23 mouse cellular contexts compared by ENCODE assay signal in genomic region chr12:91948602-91949167, GRCm38 (mm10).
A peak's percentile ranks its signal among the peaks of the same experiment; 100 is the strongest.
DNase-seq lines count a peak whose midpoint lies in the region; ATAC-seq and TF ChIP-seq lines count a peak whose summit lies in the region.
"Had no signal": no experiment of that assay in that cellular context is flagged by ENCODE, and none has a peak within 500 bp of the region (broad histone marks: within the 10 kb centered on the region; RNA-seq: fewer than 3 reads in every experiment).

No protein-coding gene starts in this region.

- no peak for TF ChIP-seq CTCF in lung, postnatal 0 days (IDR thresholded peaks at IDR 0.05)

- H3K9me3 ChIP-seq in kidney, embryonic 16.5 days (ENCODE audit: low read length) = no peaks in the 10 kb centered on the region
- H3K9me3 ChIP-seq in lung, postnatal 0 days (ENCODE audit: low read length) = no peaks in the 10 kb centered on the region
- H3K9me3 ChIP-seq: embryonic facial prominence, embryonic 10.5 days; forebrain, embryonic 13.5 days; heart, embryonic 10.5 days; intestine, embryonic 15.5 days; liver, embryonic 15.5 days; midbrain, embryonic 12.5 days had no signal

- H3K27ac ChIP-seq in kidney, embryonic 16.5 days (ENCODE audit: low read length) = 0 out of 2 replicates have a peak overlapping the region, but pooled peaks have one; percentile 16
- peak overlapping the region; percentile 66 for H3K27ac ChIP-seq in lung, postnatal 0 days (ENCODE audit: low read length)
- H3K27ac ChIP-seq: embryonic facial prominence, embryonic 10.5 days; forebrain, embryonic 13.5 days; heart, embryonic 10.5 days; intestine, embryonic 15.5 days; liver, embryonic 15.5 days; midbrain, embryonic 12.5 days; stomach, postnatal 0 days had no signal

- 29% methylated on average over 8 of the region's 8 CpGs for WGBS in kidney, embryonic 16.5 days
- 19% methylated on average over 8 of the region's 8 CpGs for WGBS in lung, postnatal 0 days

- no peak overlapping the region for H3K4me2 ChIP-seq in kidney, embryonic 16.5 days (replicated peaks; ENCODE audit: low read depth, low read length)
- H3K4me2 ChIP-seq in lung, postnatal 0 days (replicated peaks; ENCODE audit: low read depth, low read length) = no peak overlapping the region
- H3K4me2 ChIP-seq: forebrain, embryonic 13.5 days; intestine, embryonic 15.5 days; liver, embryonic 15.5 days; midbrain, embryonic 12.5 days had no signal

- TF ChIP-seq EP300 in lung, postnatal 0 days (IDR thresholded peaks at IDR 0.05) = peak; percentile 96

- no peak overlapping the region for H3K9ac ChIP-seq in kidney, embryonic 16.5 days (replicated peaks; ENCODE audit: low read length)
- H3K9ac ChIP-seq in lung, postnatal 0 days (replicated peaks; ENCODE audit: low read depth) = no peak overlapping the region
- H3K9ac ChIP-seq: forebrain, embryonic 13.5 days; intestine, embryonic 15.5 days; liver, embryonic 15.5 days; midbrain, embryonic 12.5 days had no signal

- ATAC-seq in kidney, embryonic 16.5 days (ENCODE audit: low FRiP score, low TSS enrichment) = peak; percentile 86
- peak; percentile 93 for ATAC-seq in lung, postnatal 0 days
- no peak for ATAC-seq in erythroid progenitor cell, adult 5-6 weeks (replicated peaks; ENCODE audit: low FRiP score, poor library complexity, severe bottlenecking)
- ATAC-seq: forebrain, embryonic 13.5 days; hindbrain, embryonic 16.5 days; intestine, embryonic 15.5 days had no signal

- no peaks in the 10 kb centered on the region for H3K36me3 ChIP-seq in kidney, embryonic 16.5 days (ENCODE audit: insufficient read depth, low read length)
- H3K36me3 ChIP-seq in lung, postnatal 0 days (ENCODE audit: insufficient read depth, low read length) = no peaks in the 10 kb centered on the region
- H3K36me3 ChIP-seq: embryonic facial prominence, embryonic 10.5 days; heart, embryonic 10.5 days; intestine, embryonic 15.5 days; liver, embryonic 15.5 days; midbrain, embryonic 12.5 days had no signal

- no peak for DNase-seq in kidney, postnatal 36 days
- peak; percentile 33 for DNase-seq in embryo, embryonic 10.5 days (ENCODE audit: low spot score)
- peak; percentile 66 for DNase-seq in forelimb bud, embryonic 11.5 days (ENCODE audit: low read depth, low spot score)
- DNase-seq in lung, postnatal 0 days (ENCODE audit: low spot score) = peak; percentile 92
- DNase-seq in B cell, adult 2 months = no peak
- DNase-seq: adrenal gland, adult 2 months; cerebellum, adult 2 months; cerebellum, postnatal 25 days; kidney, postnatal 25 days; layer of hippocampus, postnatal 36 days; liver; thymus, adult 2 months; thymus, postnatal 4 days had no signal

- H3K4me3 ChIP-seq in kidney, embryonic 16.5 days (ENCODE audit: low read length) = no peak overlapping the region
- no peak overlapping the region for H3K4me3 ChIP-seq in lung, postnatal 0 days (ENCODE audit: low read depth, low read length)
- H3K4me3 ChIP-seq: embryonic facial prominence, embryonic 10.5 days; forebrain, embryonic 13.5 days; heart, embryonic 10.5 days; intestine, embryonic 15.5 days; liver, embryonic 15.5 days; midbrain, embryonic 12.5 days had no signal

- H3K27me3 ChIP-seq in kidney, embryonic 16.5 days (ENCODE audit: insufficient read depth, low read length) = no peaks in the 10 kb centered on the region
- no peaks in the 10 kb centered on the region for H3K27me3 ChIP-seq in lung, postnatal 0 days (replicated peaks; ENCODE audit: insufficient read depth, low read length)
- H3K27me3 ChIP-seq: forebrain, embryonic 13.5 days; intestine, embryonic 15.5 days; liver, embryonic 15.5 days; midbrain, embryonic 12.5 days had no signal

- peaks cover 5% of the 10 kb centered on the region; the same call in 1 of the 2 replicates for H3K4me1 ChIP-seq in kidney, embryonic 16.5 days (ENCODE audit: insufficient read depth, low read length)
- no peaks in the 10 kb centered on the region for H3K4me1 ChIP-seq in lung, postnatal 0 days (ENCODE audit: insufficient read depth, low read depth, low read length)
- H3K4me1 ChIP-seq: forebrain, embryonic 13.5 days; heart, embryonic 10.5 days; intestine, embryonic 15.5 days; liver, embryonic 15.5 days; midbrain, embryonic 12.5 days had no signal

Comparison
In these comparisons a context has a peak if more than half of its experiments do, and no peak if none do; other contexts are left out.
1. DNase-seq: peak in embryo, embryonic 10.5 days (single experiment), forelimb bud, embryonic 11.5 days (single experiment) and lung, postnatal 0 days (single experiment); none in kidney, postnatal 36 days (0 of 2) and B cell, adult 2 months (0 of 2).